Mouse (Mus musculus) adrenal gland, postnatal 4 days (tissue): ENCODE results near the gene Robo2. TPM values are rescaled to one million over a fixed set of nuclear protein-coding genes. Genes with fewer than 3 reads are reported as not detected.
"Not testable (repeated sequence)": the region's sequence is repeated elsewhere in the genome, so short reads cannot be mapped to it uniquely, and the experiment has no call there.

Source experiments
- DNase-seq, 2 experiments: peaks; one replicate each; pipeline ENCODE4 v3.0.0; 2021 to 2022; ENCODE audit warnings: low spot score in 2 of 2, mixed read lengths in 2 of 2
- total RNA-seq, 2 experiments: library from RNA; stranded (reverse); gene quantifications; 2 replicates each; pipeline ENCODE4 v1.2.3; 2021

Gene Robo2
- total RNA-seq, 2 experiments from 2014 or later = 9.3 to 18.9 TPM

DNA sequence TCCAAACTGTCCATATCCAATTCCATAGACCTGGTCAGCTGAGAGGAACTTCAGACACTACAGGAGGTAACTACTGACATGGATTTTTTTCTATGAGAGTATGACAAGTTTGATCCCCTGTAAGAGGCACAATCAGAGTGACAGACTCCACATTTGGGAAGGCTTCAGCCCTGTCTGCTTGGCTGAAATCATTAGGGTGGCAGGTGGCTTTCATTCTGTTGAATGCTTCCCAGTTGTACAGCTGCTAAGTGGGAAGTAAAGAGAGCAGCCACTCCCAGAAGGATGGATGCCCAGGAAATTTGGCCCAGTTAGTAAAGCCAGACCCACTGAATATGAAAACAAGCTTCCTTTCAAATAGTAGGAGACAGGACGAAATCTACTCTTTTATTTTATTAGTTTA, 321.7 kb downstream of the Robo2 start:
- DNase-seq = no peak

DNA sequence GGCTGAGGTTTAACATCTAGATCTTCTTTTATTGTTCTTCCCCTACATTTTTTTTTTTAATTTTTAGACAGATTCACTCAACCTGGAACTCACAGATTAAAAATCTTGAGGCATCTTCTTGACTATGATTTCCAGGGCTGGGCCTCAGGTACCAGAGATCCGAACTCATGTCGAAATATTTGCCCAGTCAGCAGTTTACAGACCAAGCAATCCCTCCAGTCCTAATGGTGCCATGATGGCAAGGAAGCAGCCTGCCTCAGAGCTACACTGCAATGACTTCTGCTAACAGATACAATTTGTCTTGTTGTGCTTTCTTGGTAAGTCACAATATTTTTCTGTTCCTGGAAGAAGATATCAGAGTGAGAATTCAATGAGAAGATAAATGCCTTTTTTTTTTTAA, 327.4 kb downstream of the Robo2 start:
- no peak for DNase-seq

DNA sequence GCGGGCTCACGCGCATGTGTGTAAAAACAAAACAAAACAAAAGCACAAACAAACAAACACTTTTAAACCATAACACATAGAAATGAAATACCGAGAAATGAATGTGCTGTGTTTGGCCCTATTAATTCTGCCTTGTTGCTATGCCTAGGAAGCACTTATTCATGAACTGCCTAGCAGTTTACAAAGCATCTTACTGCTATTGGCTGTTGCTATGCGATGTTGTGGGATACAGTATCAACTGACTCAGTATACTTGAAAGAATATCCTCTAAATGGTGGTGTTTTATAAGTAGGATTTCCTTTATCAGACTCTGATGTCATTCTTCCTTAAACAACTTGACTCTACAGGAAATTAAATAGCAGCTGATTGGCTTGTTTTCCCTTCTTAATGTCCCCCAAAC, 339.0 kb downstream of the Robo2 start:
- DNase-seq = no peak

DNA sequence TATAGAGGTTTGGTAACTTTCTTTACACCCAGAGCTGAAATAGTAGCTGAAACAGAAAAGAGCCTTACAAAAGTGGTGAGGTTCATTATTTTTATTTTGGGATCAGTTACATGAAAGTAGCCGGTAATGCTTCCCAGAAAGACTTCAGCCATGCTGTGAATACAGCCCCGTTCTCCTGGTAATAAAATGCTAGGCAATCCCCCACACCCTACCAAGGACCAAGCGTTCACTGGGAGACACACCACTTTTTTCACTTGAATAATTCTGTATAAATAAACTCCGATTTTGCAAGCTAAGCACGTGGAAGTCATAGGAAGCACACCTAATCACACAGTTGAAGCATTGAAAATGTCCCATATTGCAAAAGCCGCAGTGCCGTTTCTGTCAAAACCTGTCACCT, 341.0 kb downstream of the Robo2 start:
- no peak for DNase-seq

DNA sequence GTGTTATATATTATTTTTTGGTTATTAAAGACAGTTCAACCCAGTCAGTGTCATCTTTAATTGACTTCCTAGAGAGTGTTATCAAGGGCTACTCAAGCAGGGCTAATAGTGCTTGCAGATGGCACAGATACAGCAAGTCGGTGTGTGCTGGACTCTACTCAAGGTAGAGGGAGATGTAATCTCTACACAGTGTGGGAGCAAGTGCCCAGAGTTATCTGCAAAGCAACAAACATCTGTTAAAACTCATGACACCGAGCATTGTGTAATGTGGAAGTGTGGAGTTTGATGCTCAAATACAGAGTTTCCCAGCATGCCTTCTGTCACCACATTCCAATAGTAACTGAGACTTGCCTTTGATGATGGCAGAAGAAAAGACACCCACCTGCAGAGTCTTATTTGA, 345.7 kb downstream of the Robo2 start:
- no peak for DNase-seq

DNA sequence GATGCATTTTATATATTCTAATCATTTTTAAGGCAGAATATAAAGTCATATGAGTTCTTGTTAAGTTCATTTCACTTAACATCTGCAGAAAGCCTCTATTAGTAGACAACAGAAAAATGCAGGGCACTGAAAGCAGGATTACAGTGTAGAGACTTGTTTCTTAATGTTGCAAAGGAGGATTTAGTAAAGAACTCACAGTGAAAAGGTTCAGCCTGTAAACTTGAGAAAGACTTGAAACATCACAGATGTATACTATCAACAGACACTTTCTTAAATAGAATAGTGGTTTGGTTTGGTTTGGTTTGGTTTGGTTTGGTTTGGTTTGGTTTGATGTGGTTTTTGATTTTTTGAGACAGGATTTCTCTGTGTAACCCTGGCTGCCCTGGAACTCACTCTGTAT, 349.7 kb downstream of the Robo2 start:
- no peak for DNase-seq

DNA sequence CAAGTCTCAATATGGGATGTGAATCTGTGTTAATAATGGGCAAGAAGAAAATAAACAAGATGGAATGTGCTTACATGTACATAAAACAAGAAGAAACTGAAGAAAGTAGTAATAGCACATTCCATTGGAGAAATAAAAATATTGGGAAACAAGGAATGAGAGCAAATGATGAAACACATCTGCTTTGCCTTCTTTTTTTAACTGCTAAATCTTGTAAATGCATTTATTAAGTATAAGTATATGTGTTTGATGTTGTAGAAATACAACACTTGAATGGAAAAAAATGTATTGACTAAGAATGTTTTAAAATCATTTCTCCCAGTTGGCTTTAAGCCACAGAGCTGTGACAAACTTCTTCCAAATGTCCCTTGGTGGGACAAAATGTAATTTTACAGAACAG, 350.1 kb downstream of the Robo2 start:
- DNase-seq = no peak

DNA sequence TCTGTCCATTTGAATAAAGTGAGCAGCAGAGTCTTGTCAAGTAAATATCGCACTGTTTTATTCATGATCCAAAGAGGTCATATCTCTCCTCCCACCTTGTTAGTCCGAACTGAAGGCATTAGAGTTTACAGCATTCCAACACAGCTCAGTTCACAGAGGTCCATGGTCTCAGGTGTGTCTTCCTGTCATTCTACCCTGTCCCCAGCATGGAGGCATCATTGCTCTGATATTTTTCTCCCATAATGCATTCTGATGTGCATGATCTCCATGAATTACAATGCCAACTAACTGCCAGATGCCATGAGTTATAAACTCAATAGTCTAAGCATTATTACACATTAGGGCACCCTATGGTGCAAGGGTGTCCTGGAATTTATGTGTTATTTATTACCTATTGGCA, 354.7 kb downstream of the Robo2 start:
- DNase-seq = no peak

DNA sequence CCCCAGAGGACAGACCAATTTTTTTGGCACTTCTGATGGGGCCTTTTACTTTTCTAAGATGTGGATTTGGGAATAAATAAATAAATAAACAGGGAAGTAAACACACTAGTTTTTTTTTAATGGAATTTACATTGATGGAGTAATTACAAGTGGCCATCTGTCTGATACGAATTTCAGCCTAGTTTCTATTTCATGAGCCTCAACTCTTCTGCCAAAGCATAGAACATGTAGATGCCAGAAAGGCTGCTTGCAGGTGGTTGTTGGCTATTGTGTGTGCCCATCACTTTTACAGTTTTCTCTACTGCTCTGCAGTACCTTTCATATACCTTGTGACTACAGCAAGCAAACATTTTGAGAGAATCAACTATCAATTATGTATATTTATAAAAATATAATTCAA, 355.4 kb downstream of the Robo2 start:
- no peak for DNase-seq

DNA sequence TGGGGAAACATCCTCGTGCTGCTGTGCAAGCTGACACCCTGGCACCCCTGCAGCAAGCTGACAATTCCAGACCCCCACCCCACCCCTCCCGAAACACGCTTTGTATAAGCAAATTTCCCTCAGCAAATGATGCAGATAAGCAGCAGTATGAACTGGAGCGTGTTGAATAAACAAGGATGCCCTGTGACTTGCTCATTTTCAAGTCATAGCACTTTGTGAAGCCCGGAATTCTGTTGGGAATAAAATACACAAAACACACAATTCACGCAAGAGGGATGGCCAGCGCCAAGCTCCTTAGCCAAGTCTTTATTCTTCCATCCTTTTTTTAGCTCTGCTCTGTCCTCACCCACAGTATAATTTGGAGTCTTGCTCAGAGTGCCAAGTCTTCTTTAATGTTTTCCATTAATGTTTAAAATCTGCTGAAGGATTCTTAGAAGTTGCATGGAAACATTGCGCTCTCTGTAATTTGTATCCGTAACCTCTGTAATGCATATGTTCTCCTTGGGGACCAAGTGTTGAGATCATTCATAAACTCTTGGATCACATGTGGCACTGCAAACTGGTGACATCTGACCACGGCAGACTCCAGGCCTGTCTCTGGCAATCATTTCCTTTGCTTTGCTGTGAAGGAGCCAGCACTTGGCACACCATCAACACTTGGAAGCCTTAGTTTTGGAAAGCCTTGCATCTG, 356.4 kb downstream of the Robo2 start:
- DNase-seq = no peak

DNA sequence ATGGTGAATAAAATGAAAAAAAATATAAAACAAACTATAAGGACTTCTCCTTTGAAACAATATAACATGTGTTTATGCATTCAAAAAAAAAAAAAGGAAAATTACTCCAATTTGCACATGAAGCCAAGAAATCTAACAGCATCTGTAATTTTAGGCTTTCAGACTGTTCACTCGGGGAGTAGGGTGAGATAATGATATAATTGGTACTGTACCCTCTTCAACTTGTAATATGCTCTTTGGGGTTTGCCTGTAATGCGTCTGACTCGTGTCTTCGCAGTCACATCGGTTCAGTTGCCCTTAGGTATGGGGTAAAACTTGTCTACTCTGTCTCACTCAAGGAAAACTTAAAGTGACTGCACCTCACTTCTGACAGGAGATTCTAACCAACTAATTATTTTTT, 362.2 kb downstream of the Robo2 start:
- no peak for DNase-seq

DNA sequence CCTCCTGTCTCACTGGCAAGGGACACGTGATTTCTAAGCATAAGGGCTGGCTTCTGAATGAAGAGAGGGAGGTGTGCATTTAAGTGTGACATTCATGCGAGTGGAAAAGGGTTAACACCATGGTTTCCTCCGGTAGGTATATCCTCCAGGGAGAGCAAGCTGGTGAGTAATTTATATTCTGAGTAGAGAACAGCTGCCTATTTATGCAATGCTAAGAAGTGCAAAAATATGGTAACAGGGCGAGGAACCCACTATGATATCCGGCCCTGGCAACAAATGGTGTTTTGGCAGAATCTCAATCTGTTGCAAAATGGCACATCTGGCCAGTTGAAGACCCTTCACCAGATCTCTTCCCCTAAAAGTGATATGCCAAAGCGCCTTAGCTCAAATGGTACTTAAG, 362.6 kb downstream of the Robo2 start:
- DNase-seq = no peak

DNA sequence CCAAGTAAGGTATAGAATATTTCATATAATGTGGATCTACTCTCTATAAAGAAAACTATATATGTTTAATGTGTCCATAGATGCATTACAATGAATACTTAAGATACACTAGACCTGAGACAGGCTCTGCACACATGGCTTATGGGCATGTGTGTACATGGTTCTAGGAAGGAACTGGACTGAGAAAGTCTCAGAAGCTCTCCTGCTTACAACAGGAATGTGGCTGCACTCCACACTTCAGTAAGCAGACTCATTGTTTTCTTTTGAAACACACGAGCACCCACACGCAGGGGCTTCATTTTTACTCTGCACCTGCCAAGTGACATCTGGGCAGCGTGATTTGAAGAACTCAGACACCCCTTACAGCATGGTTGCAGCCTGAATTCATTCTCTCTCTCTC, 364.4 kb downstream of the Robo2 start:
- no peak for DNase-seq

DNA sequence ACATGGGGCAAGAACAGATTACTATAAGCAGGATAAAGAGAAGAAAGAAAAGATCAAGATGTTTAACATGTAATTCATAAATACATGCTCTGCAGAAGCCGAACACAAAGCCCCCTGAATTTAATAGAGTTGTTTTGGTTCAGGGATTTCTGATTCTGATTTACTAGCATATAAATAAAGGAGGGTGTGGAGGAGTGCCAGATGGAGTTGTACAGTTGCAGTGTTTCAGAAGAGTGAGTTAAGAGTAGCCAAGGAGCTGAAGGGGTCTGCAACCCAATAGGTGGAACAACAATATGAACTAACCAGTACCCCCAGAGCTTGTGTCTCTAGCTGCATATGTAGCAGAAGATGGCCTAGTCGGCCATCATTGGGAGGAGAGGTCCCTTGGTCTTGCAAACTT, 370.8 kb downstream of the Robo2 start:
- not testable (repeated sequence) for DNase-seq

DNA sequence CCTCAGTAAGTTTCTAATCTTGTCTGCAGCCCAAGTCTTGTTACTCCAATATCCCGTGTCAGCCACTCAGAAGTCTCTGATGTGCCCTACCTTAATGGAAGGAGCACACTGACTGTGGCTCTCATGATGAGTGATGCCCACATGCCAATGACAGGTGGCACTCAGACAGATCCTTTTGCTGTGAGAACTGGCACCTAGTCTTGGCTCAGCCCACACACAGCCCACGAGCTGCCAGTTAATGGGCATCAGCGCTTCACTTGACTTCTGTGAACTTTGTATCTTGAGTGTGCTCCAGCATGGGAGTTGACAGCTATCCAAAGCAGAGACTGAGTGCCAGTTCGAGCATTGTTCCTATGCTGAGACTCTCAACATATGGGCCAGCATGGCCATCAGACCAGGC, 383.8 kb downstream of the Robo2 start:
- no peak for DNase-seq

DNA sequence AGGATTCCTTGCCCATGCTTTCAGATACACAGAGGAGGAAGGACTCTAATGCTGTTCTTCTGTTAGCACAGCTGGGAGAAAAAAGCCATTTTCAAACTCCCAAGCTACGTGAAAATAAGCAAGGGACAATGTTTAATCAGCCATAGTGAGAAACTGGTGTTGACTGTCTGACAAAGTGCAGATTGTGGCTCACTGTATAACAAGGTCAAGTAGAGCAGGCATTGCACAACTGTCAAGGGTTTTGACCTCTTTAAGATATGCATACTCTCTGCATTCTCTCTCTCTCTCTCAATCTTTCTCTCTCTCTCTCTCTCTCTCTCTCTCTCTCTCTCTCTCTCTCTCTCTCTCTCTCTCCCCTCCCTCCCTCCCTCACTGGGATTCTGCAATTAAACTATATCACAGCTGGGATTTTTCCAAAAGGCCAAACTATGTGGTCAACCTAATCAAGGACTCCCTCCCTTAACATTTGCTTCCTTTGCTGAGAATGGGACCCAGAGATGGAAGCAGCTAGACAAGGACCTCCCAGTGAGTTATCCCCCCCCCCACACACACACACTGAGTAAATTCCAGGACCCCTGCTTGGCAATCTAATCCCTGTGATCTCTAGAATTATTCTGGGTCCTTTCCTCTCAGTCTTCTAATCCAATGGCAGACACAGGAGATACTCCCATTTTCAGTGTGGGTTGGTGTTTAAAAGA, 389.2 kb downstream of the Robo2 start:
- no peak for DNase-seq

DNA sequence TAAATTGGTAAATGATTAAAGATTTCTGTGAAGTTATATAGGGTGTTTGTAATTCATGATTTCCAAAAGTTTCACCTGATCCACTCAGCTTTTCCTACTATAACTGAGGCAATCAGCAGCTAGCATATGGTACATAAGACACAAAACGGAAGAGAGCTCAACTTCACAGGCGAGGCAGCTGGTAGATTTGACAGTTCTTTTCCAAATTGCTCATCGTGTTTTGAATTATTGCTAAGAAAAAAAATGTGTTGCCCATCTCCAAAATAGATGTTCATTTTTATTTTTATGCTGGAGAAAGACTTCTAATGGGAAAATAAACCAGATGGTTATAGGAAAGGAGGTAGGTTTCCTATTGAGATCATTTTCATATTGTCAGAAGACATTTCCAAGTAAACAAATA, 405.9 kb downstream of the Robo2 start:
- no peak for DNase-seq

DNA sequence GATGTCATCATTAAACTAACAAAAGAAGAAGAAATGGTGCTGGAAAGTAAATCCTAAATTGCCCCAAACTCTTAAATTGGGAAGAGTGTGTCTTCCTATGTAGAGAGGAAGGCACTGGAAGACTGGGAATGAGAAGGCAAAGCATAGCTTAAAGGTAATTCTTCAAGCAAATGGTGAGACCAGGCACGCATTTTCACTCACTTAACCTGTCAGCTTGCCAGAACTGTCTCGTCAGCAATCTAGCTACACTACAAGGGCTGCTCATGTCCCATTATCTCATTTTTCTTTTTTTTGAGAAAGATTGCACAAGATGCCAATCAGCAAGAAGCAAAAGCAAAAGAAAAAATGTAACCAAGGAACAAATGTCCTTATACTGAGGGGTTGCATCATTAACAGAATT, 410.3 kb downstream of the Robo2 start:
- no peak for DNase-seq

DNA sequence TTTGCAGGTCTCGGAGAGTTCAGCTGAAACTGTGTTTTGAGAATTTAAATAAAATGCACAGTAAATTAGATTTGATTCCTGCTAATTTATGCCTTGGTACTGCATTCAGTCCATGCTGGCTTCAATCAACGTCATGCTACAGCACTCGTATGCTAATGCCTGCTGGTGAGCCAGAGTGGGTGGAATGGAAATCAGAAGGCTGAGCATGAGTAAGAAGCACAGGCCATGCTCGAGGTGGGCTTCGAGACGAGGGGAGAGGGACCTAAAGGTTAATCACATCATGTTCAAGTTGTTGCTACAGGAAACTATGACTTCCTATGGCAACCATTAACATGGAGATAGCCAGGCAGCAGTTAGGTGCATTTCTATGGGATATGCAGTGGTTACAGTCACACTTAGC, 420.4 kb downstream of the Robo2 start:
- no peak for DNase-seq

DNA sequence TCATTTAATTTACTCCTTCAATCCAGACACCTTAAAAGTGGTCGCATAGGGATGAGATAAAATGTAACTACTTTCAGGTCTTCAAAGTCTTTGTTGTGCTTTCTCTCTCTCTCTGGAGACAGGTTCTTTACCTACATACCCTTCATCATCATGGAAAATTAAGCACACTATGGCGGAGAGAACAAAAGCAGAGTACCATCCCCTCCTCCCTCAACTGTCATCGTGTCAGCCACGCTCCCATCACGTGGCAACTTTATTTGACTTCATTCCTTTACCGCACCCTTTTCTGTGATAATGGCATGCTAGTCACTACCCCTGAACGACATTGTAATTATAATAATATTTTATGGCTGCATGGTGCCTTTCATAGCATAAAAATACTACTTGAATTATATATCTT, 442.1 kb downstream of the Robo2 start:
- no peak for DNase-seq

DNA sequence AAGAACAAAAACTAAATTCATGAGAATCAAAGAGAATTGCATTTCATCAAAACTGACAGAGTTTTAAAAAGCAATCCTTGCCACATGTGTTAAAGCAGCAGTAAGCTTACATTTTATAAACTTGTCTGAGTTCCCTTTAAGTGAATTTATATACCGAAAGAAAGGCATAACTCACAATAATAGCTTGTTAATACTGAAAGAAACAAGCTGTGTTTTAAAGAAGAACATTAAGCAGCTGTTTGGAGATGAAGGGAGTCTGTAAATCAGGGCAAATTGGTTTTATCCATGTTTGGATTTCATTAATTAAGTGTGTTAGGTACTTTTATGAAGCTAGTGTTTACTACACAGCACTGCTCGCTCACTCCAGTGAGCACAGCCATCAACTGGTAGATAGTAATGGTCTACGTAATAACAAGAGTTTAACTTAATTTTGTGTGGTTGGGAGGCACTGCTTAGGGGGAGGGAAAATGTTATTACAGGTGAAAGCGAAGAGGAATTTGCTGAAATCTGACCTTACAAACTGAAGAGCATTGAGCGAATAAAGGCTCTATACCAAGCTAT, 447.2 kb downstream of the Robo2 start:
- no peak for DNase-seq

DNA sequence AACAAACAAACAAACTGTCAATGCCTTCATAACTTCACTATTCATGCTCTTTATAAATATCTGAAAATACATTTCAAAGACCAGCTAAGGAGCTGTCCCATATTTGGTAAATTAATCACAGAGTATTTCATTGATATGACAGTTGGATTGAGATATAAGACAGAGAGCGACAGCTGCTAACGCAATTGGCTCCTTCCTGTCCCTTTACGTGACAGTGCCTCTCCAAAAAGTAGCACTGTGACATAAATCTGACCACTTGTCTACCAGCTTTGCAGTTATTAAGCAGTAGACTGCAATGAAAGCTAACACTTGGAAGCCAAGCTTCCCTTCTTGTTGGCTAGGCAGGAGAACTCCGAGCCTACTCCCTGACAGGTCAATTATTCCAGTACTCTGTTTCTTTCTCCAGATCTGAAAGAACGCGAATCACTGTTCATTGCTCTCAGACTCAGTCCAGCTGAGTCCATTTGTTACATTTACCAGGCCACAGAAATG, 452.1 kb downstream of the Robo2 start:
- DNase-seq = no peak

DNA sequence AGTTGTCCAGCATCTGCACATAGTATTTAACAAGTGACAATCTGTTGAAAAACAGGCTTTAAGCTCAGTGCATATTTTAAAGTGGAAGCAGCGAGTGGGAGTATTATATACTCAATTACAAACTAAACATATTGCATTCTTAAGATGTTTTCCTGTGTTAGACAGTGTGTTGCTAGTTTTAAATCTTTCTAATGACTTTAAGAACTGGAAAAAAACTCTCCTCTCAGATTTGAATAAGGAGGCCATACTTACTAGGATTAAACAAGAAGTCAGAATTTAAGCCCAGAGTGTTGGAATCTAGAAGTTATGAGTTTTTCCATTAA, 453.1 kb downstream of the Robo2 start:
- DNase-seq = no peak
